Mouse (Mus musculus) small intestine, adult 2 months (tissue): Measurements from ENCODE around the gene Mug2.

Experiments
- CTCF ChIP-seq: fragments of 200-500 bp; IDR thresholded peaks from 2 replicates; pipeline ENCODE4 v1.5.1; 2012; ENCODE audit warnings: low read depth, mild to moderate bottlenecking, control low read depth, inconsistent platforms, low read length, moderate library complexity, mixed read lengths; ENCODE audit not compliant: insufficient replicate concordance, insufficient read length; ENCODE audit errors: extremely low read depth
- POLR2A ChIP-seq: fragments of 200-500 bp; IDR thresholded peaks from 2 replicates; pipeline ENCODE4 v1.6.1; 2012; ENCODE audit warnings: low read depth, mild to moderate bottlenecking, control low read depth, inconsistent platforms, low read length, moderate library complexity

GRCm38 (mm10) chr6:122100904-122101303, 94.3 kb downstream of the Mug2 start:
- TF ChIP-seq POLR2A (no peak), CTCF (no peak)
